In the genomic region with DNA sequence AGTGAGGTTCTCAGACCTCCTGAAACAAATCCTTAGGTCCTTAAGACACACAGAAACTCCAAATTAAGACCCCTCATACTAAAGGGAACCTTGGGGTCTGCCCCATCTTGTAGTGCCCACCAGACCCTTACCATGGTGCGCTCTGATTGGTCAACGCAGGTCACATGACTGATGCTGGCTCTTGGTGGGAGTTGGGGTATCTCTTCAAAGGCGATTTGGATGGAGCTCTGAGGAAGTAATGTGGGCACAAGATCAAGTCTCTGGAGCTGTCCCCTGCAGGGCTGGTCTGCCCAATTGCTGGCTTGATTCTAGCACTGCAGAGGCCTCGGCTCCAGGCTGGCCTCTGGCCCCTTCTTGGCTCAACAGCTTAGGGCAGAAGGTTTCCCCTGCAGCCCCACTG, we compare ENCODE assay signal across 14 mouse cellular contexts. TPM values are rescaled to one million over a fixed set of nuclear protein-coding genes. Genes with fewer than 3 reads are reported as not detected.
DNase-seq lines count a peak whose midpoint lies in the region; ATAC-seq and TF ChIP-seq lines count a peak whose summit lies in the region.
"Had no signal": no experiment of that assay in that cellular context is flagged by ENCODE, and none has a peak within 500 bp of the region (broad histone marks: within the 10 kb centered on the region; RNA-seq: fewer than 3 reads in every experiment).

No protein-coding gene starts in this region.

- H3K4me2 ChIP-seq in heart, embryonic 14.5 days (ENCODE audit: low read length) = 0 out of 2 replicates have a peak overlapping the region, but pooled peaks have one; percentile 91
- H3K4me2 ChIP-seq in CH12.LX (ENCODE audit: insufficient read depth, low read depth, poor library complexity, severe bottlenecking) = no peak overlapping the region

- peaks cover 13 to 25% of the 10 kb centered on the region in 2 experiments for H3K4me1 ChIP-seq in heart, embryonic 14.5 days (ENCODE audit: control insufficient read depth in 2 of 2, insufficient read depth in 2 of 2, low read length in 2 of 2)
- peaks cover 7 to 27% of the 10 kb centered on the region in 2 experiments; a peak in 3 of 4 replicates for H3K4me1 ChIP-seq in CH12.LX (ENCODE audit: control insufficient read depth in 1 of 2, insufficient read depth in 2 of 2)
- peaks cover 9% of the 10 kb centered on the region for H3K4me1 ChIP-seq in cortical plate, adult 2 months (ENCODE audit: control insufficient read depth, insufficient read depth, low read length)
- peaks cover 45% of the 10 kb centered on the region for H3K4me1 ChIP-seq in midbrain, embryonic 10.5 days
- H3K4me1 ChIP-seq in thymus, adult 2 months (replicated peaks; ENCODE audit: control insufficient read depth, insufficient read depth, low read length) = peaks cover 24% of the 10 kb centered on the region

- TF ChIP-seq EP300 in CH12.LX (IDR thresholded peaks at IDR 0.05; ENCODE audit: low read length) = no peak

- DNase-seq in heart, postnatal 4 days = no peak
- DNase-seq in CH12.LX (ENCODE audit: extremely low read depth) = no peak
- no peak for DNase-seq in midbrain, embryonic 10.5 days (ENCODE audit: low spot score)
- DNase-seq in thymus, adult 2 months = no peak
- DNase-seq in frontal cortex, postnatal 10 days (ENCODE audit: low spot score in 2 of 2) = no peak
- no peak for DNase-seq in ovary, postnatal 36 days (ENCODE audit: low spot score)
- DNase-seq: adrenal gland, adult 8-10 months; cerebellum, postnatal 36 days; layer of hippocampus, postnatal 36 days had no signal

- dilution Hi-C loops in CH12.LX (cut with MboI; ENCODE audit: extremely low pct_ligation_motif_present, extremely low pct_unique_long_range_greater_than_20kb, low sequenced_read_pairs) = no loop called here

- H3K9me3 ChIP-seq in heart, embryonic 14.5 days (ENCODE audit: control insufficient read depth, low read length) = no peaks in the 10 kb centered on the region
- no peaks in the 10 kb centered on the region for H3K9me3 ChIP-seq in CH12.LX (replicated peaks; ENCODE audit: low read length)
- H3K9me3 ChIP-seq in midbrain, embryonic 10.5 days (replicated peaks) = no peaks in the 10 kb centered on the region
- H3K9me3 ChIP-seq: G1E had no signal

- H3K36me3 ChIP-seq in heart, embryonic 14.5 days (ENCODE audit: control insufficient read depth, insufficient read depth, low read length) = peaks cover 41% of the 10 kb centered on the region
- H3K36me3 ChIP-seq in CH12.LX (replicated peaks in 1 of 2; ENCODE audit: control insufficient read depth in 1 of 2, insufficient read depth in 1 of 2, low read length in 1 of 2) = peaks cover 33 to 50% of the 10 kb centered on the region in 2 experiments
- H3K36me3 ChIP-seq in midbrain, embryonic 10.5 days = peaks cover 52% of the 10 kb centered on the region
- H3K36me3 ChIP-seq in thymus, adult 2 months (ENCODE audit: control insufficient read depth, insufficient read depth, low read length) = peaks cover 38% of the 10 kb centered on the region

- TF ChIP-seq CTCF in CH12.LX (conservative IDR thresholded peaks at IDR 0.05 in 1 of 2, IDR thresholded peaks at IDR 0.05 in 1 of 2; ENCODE audit: low read depth in 2 of 2, low read length in 2 of 2) = no peak
- no peak for TF ChIP-seq CTCF in cortical plate, adult 2 months (IDR thresholded peaks at IDR 0.05; ENCODE audit: extremely low read depth, insufficient read depth, low read length)
- TF ChIP-seq CTCF in thymus, adult 2 months (IDR thresholded peaks at IDR 0.05; ENCODE audit: borderline replicate concordance, control insufficient read depth, extremely low read depth, insufficient read depth, low read length, poor library complexity) = no peak

- TF ChIP-seq POLR2A in CH12.LX (IDR thresholded peaks at IDR 0.05; ENCODE audit: low read depth, low read length) = no peak
- no peak for TF ChIP-seq POLR2A in cortical plate, adult 2 months (IDR thresholded peaks at IDR 0.05; ENCODE audit: extremely low read depth, insufficient read depth, low read length)
- TF ChIP-seq POLR2A in thymus, adult 2 months (IDR thresholded peaks at IDR 0.05; ENCODE audit: control insufficient read depth, extremely low read depth, insufficient read depth, low read length, poor library complexity) = no peak

- in situ Hi-C loops in CH12.LX (cut with MboI; ENCODE audit: low pct_ligation_motif_present, low pct_unique_long_range_greater_than_20kb, low sequenced_read_pairs) = no loop called here

- no peak for TF ChIP-seq RAD21 in CH12.LX (IDR thresholded peaks at IDR 0.05; ENCODE audit: low read depth, low read length)

- H3K4me3 ChIP-seq in heart, embryonic 14.5 days (ENCODE audit: control insufficient read depth in 1 of 2, insufficient read depth in 1 of 2, low read depth in 1 of 2, low read length in 2 of 2) = no peak overlapping the region
- no peak overlapping the region for H3K4me3 ChIP-seq in CH12.LX (replicated peaks in 1 of 3; ENCODE audit: low read depth in 2 of 3, low read length in 2 of 3, poor library complexity in 1 of 3)
- peak overlapping the region; percentile 78; the same call in 1 of the 2 replicates for H3K4me3 ChIP-seq in cortical plate, adult 2 months (ENCODE audit: insufficient read depth, low read length)
- H3K4me3 ChIP-seq in midbrain, embryonic 10.5 days = peak overlapping the region; percentile 84
- H3K4me3 ChIP-seq in thymus, adult 2 months (ENCODE audit: control insufficient read depth, insufficient read depth, low read length) = no peak overlapping the region

- ATAC-seq in heart, embryonic 14.5 days (ENCODE audit: insufficient number of reproducible peaks, insufficient read depth, low FRiP score, low read depth) = no peak
- ATAC-seq: forebrain, embryonic 16.5 days; inflammation-experienced regulatory T-cells, adult 6 months had no signal

- H3K27ac ChIP-seq in heart, embryonic 14.5 days (replicated peaks in 1 of 2; ENCODE audit: control insufficient read depth in 1 of 2, insufficient read depth in 1 of 2, low read depth in 2 of 2, low read length in 2 of 2) = no peak overlapping the region
- H3K27ac ChIP-seq in CH12.LX (ENCODE audit: insufficient read depth, low read depth) = no peak overlapping the region
- H3K27ac ChIP-seq in cortical plate, adult 2 months (ENCODE audit: insufficient read depth, low read length) = no peak overlapping the region
- no peak overlapping the region for H3K27ac ChIP-seq in midbrain, embryonic 10.5 days (replicated peaks)
- H3K27ac ChIP-seq in thymus, adult 2 months (ENCODE audit: control insufficient read depth, insufficient read depth, low read length) = no peak overlapping the region

- WGBS in heart, embryonic 14.5 days = 76% methylated on average over 4 of the region's 4 CpGs
- 64% methylated on average over 4 of the region's 4 CpGs for WGBS in midbrain, embryonic 10.5 days
- 97% methylated on average over 4 of the region's 4 CpGs for WGBS in thymus, adult 2 months

- H3K9ac ChIP-seq in heart, embryonic 14.5 days (ENCODE audit: low read length) = no peak overlapping the region
- no peak overlapping the region for H3K9ac ChIP-seq in CH12.LX (ENCODE audit: insufficient read depth, low read depth)

- H3K79me2 ChIP-seq in CH12.LX (replicated peaks; ENCODE audit: control insufficient read depth, extremely low read depth, insufficient read depth, poor library complexity, severe bottlenecking) = no peaks in the 10 kb centered on the region

- no peaks in the 10 kb centered on the region for H3K27me3 ChIP-seq in heart, embryonic 14.5 days (ENCODE audit: control insufficient read depth, insufficient read depth, low read length)
- peaks cover 4% of the 10 kb centered on the region for H3K27me3 ChIP-seq in CH12.LX (replicated peaks)
- H3K27me3 ChIP-seq in midbrain, embryonic 10.5 days (ENCODE audit: low read depth, poor library complexity, severe bottlenecking) = peaks cover 26% of the 10 kb centered on the region
- no peaks in the 10 kb centered on the region for H3K27me3 ChIP-seq in thymus, adult 2 months (ENCODE audit: control insufficient read depth, insufficient read depth, low read length)

RNA-seq across cellular contexts. Expression of a gene that starts 2.6 kb away (rescaled TPM):
- polyA plus RNA-seq in heart, embryonic 14.5 days (2014; fragmentation: Nextera tagmentation; extraction: Ambion mirVana) = 5.4 and 7.7 TPM in 2 replicates
- total RNA-seq in heart, postnatal 4 days (2021) = 10 to 100 TPM; 16.3 to 16.5 TPM
- total RNA-seq in CH12.LX (2012; rRNA removed) = 7.2 TPM in 2 replicates
- total RNA-seq in CH12.LX (2014; rRNA removed) = 2.5 and 2.9 TPM in 2 replicates
- polyA plus RNA-seq in CH12.LX (2012; ENCODE audit: insufficient read length, low read depth) = 7.3 and 8.6 TPM in 2 replicates
- polyA plus RNA-seq in cortical plate, adult 2 months (2012; rRNA removed) = 203 and 213 TPM in 2 replicates
- 8.6 and 10.8 TPM in 2 replicates for polyA plus RNA-seq in midbrain, embryonic 10.5 days (2016; fragmentation: Nextera tagmentation; extraction: Ambion mirVana)
- polyA plus RNA-seq in thymus, adult 2 months (2012; rRNA removed) = 94.1 and 110 TPM in 2 replicates

RNA-seq across cellular contexts. Expression of a gene that starts 8.4 kb away (rescaled TPM):
- polyA plus RNA-seq in heart, embryonic 14.5 days (2014; fragmentation: Nextera tagmentation; extraction: Ambion mirVana) = 34.7 and 37.8 TPM in 2 replicates
- 10 to 100 TPM; 24.1 to 25.0 TPM for total RNA-seq in heart, postnatal 4 days (2021)
- total RNA-seq in CH12.LX (2012; rRNA removed) (15.8 and 16.2 TPM in 2 replicates), CH12.LX (2014; rRNA removed) (6.4 and 8.5 TPM in 2 replicates)
- polyA plus RNA-seq in CH12.LX (2012; ENCODE audit: insufficient read length, low read depth) = 31.5 and 41.7 TPM in 2 replicates
- 18.0 and 19.3 TPM in 2 replicates for polyA plus RNA-seq in cortical plate, adult 2 months (2012; rRNA removed)
- polyA plus RNA-seq in midbrain, embryonic 10.5 days (2016; fragmentation: Nextera tagmentation; extraction: Ambion mirVana) = 45.6 and 47.5 TPM in 2 replicates
- polyA plus RNA-seq in thymus, adult 2 months (2012; rRNA removed) = 47.9 and 49.5 TPM in 2 replicates

RNA-seq across cellular contexts. Expression of a gene that starts 12.0 kb away (rescaled TPM):
- 10.5 and 12.1 TPM in 2 replicates for polyA plus RNA-seq in heart, embryonic 14.5 days (2014; fragmentation: Nextera tagmentation; extraction: Ambion mirVana)
- total RNA-seq in heart, postnatal 4 days (2021) = 10 to 100 TPM; 15.4 to 16.3 TPM
- total RNA-seq in CH12.LX (2012; rRNA removed) (16.5 and 16.6 TPM in 2 replicates), CH12.LX (2014; rRNA removed) (13.6 and 14.0 TPM in 2 replicates)
- polyA plus RNA-seq in CH12.LX (2012; ENCODE audit: insufficient read length, low read depth) = 18.9 and 22.3 TPM in 2 replicates
- 27.6 and 33.6 TPM in 2 replicates for polyA plus RNA-seq in cortical plate, adult 2 months (2012; rRNA removed)
- polyA plus RNA-seq in midbrain, embryonic 10.5 days (2016; fragmentation: Nextera tagmentation; extraction: Ambion mirVana) = 29.4 and 35.8 TPM in 2 replicates
- 71.1 and 71.9 TPM in 2 replicates for polyA plus RNA-seq in thymus, adult 2 months (2012; rRNA removed)

RNA-seq across cellular contexts. Expression of a gene that starts 17.0 kb away (rescaled TPM):
- polyA plus RNA-seq in heart, embryonic 14.5 days (2014; fragmentation: Nextera tagmentation; extraction: Ambion mirVana) = 153 and 167 TPM in 2 replicates
- 100 to 1,000 TPM; 157 to 164 TPM for total RNA-seq in heart, postnatal 4 days (2021)
- 488 and 589 TPM in 2 replicates for total RNA-seq in CH12.LX (2012; rRNA removed)
- 32.5 and 36.3 TPM in 2 replicates for total RNA-seq in CH12.LX (2014; rRNA removed)
- polyA plus RNA-seq in CH12.LX (2012; ENCODE audit: insufficient read length, low read depth) = 39.5 and 56.6 TPM in 2 replicates
- 64.8 and 68.3 TPM in 2 replicates for polyA plus RNA-seq in cortical plate, adult 2 months (2012; rRNA removed)
- polyA plus RNA-seq in midbrain, embryonic 10.5 days (2016; fragmentation: Nextera tagmentation; extraction: Ambion mirVana) = 531 and 532 TPM in 2 replicates
- 891 and 1,033 TPM in 2 replicates for polyA plus RNA-seq in thymus, adult 2 months (2012; rRNA removed)

RNA-seq across cellular contexts. Expression of a gene that starts 26.6 kb away (rescaled TPM):
- polyA plus RNA-seq in heart, embryonic 14.5 days (2014; fragmentation: Nextera tagmentation; extraction: Ambion mirVana) = 110 and 112 TPM in 2 replicates
- total RNA-seq in heart, postnatal 4 days (2021) = 10 to 100 TPM; 54.0 to 60.6 TPM
- total RNA-seq in CH12.LX (2012; rRNA removed) (74.0 and 80.9 TPM in 2 replicates), CH12.LX (2014; rRNA removed) (73.7 and 75.2 TPM in 2 replicates)
- 65.0 and 65.1 TPM in 2 replicates for polyA plus RNA-seq in CH12.LX (2012; ENCODE audit: insufficient read length, low read depth)
- polyA plus RNA-seq in cortical plate, adult 2 months (2012; rRNA removed) = 30.5 and 31.2 TPM in 2 replicates
- polyA plus RNA-seq in midbrain, embryonic 10.5 days (2016; fragmentation: Nextera tagmentation; extraction: Ambion mirVana) = 168 and 189 TPM in 2 replicates
- polyA plus RNA-seq in thymus, adult 2 months (2012; rRNA removed) = 40.7 and 42.2 TPM in 2 replicates

Comparison
In these comparisons a context has a peak if more than half of its experiments do, and no peak if none do; other contexts are left out.
1. H3K4me3 ChIP-seq: peak in cortical plate, adult 2 months (single experiment) and midbrain, embryonic 10.5 days (single experiment); none in heart, embryonic 14.5 days (0 of 2), CH12.LX (0 of 3) and thymus, adult 2 months (single experiment).